Mouse (Mus musculus): ENCODE results near the gene Ofcc1.

Ofcc1 gene

GRCm38 (mm10) chr13:40000236-40000635 is 361.0 kb downstream of the Ofcc1 start:
- DNase-seq (ENCODE audit: low read depth, low spot score) = no peak

GRCm38 (mm10) chr13:39997901-39998300 is 363.3 kb downstream of the Ofcc1 start:
- DNase-seq (ENCODE audit: low read depth, low spot score) = no peak

- DNase-seq (ENCODE audit: low read depth, low spot score) = no peak
These were observed 381.8 kb downstream of the Ofcc1 start for GRCm38 (mm10) chr13:39979294-39980061.

- DNase-seq (ENCODE audit: low read depth, low spot score) = no peak
These were observed 392.8 kb downstream of the Ofcc1 start for GRCm38 (mm10) chr13:39968349-39969016.

DNA sequence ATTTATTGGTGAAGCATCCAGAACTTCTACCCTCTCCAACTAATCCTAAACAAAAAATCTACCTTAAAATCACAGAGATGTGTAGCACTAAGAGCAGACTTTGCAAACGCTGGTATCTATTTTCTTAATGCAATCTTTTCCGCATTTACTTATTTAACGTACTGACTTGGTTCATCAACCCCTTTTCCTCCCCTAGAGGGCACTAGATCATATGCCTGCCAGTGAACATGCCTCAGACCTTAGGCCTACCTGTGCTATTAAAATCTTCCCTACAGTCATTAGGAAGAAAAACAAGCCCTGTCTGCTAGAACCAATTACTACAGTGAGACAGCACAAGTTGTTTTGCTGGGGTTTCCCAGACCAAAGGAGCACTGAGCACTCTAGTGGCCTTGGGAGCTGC is 404.0 kb downstream of the Ofcc1 start:
- peak; percentile 25 for DNase-seq (ENCODE audit: low read depth, low spot score)

- DNase-seq (ENCODE audit: low read depth, low spot score) = no peak
These were observed 405.2 kb downstream of the Ofcc1 start for GRCm38 (mm10) chr13:39956017-39956416.
